Mouse (Mus musculus): ENCODE measurements at regions not wholly inside any gene's neighbourhood (a gene's known extent, or its start where the extent isn't known, plus 50 kb on each side); places are given as distances from the start of the nearest gene placed in this dataset.

DNA sequence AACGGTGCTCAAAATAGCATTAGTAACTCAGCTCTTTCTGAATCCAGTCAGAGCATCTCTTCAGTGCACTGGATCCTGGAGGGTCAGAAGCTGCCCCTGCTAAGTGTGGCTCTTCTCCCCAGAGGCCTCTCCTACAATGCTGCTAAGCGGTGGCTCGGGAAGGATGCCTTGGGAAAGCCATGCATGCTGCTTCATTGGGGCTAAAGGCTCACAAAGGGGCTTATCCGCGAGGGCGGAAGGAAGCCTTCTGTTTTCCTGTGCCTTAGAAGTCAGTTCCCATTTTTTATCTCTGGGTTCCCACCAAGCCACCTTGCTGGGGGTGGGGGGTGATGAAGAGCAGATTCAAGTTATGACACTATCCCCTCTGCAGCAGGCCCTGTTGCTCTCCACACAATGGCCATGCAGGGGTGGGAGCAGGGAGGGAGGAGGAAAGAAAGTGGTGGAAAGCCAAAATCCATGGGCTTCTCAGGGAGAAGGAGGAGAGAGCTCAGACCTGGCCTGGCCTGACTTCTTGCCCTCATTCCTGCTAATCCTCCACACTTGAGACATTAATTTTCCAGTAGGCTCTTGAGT, 63.5 kb upstream of the Irx6 start:
- TF ChIP-seq GATA1 (IDR thresholded peaks at IDR 0.05; ENCODE audit: borderline replicate concordance, low read length) (no peak), FLI1 (IDR thresholded peaks at IDR 0.05; ENCODE audit: low read length) (no peak)

Data from megakaryocyte, embryonic 14.5 days (primary cell).